Mouse (Mus musculus): Measurements from ENCODE around the gene Gm49361. TPM values are rescaled to one million over a fixed set of nuclear protein-coding genes. Genes with fewer than 3 reads are reported as not detected.
A peak's percentile ranks its signal among the peaks of the same experiment; 100 is the strongest.
"Not testable (repeated sequence)": the region's sequence is repeated elsewhere in the genome, so short reads cannot be mapped to it uniquely, and the experiment has no call there.

Gm49361 gene
- total and polyA plus RNA-seq, 3 experiments = not detected

DNA sequence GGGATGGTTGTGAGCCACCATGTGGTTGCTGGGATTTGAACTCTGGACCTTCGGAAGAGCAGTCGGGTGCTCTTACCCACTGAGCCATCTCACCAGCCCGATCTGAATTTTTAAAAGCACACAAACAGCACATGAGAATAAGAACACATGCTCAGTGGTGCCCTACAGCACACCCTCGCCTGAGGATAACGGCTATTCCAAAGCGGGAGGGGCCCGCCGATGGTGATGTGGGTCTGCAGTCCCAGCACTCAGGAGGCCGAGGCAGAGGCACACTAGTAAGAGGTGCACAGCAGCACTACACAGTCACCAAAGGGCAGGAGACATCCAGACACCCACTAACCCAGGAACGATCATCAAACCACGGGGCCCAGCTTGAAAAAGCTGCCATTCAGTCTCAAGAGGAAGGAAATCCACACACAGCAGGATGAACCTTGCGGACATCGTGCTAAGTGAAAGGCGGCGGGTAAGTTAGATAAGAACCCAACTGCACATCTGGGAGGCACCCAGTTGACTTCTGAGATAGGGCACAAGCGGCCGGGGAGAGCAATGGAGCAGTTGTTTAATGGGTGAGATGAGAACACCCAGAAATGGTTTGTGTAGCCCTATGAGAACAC lies 53.3 kb downstream of the Gm49361 start:
- peak; percentile 31 for DNase-seq (ENCODE audit: low spot score)

DNA sequence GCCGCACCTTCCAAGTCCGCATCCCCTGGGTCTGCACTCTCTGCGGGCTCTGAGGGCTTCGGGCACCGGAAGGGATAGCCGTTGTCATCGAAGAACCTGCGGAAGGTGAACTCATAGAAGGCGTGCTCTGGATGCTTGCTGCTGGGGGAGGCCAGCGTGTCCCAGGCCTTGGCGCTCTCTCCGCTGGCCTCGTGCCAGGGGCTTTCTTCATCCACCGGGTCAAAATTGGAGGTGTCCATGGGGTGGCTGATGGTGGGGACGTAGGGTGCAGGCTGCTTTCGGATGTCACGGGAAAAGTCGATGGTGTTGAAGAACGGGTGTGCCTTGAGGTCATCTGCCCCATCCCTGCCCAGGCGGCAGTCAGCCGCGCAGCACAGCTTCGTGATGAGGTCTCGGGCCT lies 54.6 kb downstream of the Gm49361 start:
- no peak for DNase-seq (ENCODE audit: low spot score)
- H3K4me3 ChIP-seq (ENCODE audit: low read depth, low read length) = 0 out of 2 replicates have a peak overlapping the region, but pooled peaks have one; percentile 1
- no peaks in the 10 kb centered on the region for H3K9me3 ChIP-seq (replicated peaks)
- TF ChIP-seq CTCF (IDR thresholded peaks at IDR 0.05; ENCODE audit: low read depth, low read length) (no peak), GATA1 (IDR thresholded peaks at IDR 0.05; ENCODE audit: borderline replicate concordance, low read length) (no peak), GATA2 (IDR thresholded peaks at IDR 0.05; ENCODE audit: borderline replicate concordance, low read depth, low read length) (no peak), POLR2AphosphoS5 (IDR thresholded peaks at IDR 0.05; ENCODE audit: insufficient replicate concordance, low read depth, low read length) (no peak)
- H3K27me3 ChIP-seq (ENCODE audit: insufficient read depth, low read length) = peaks cover 16% of the 10 kb centered on the region
- H3K36me3 ChIP-seq (replicated peaks) = peaks cover 2% of the 10 kb centered on the region
- H3K4me1 ChIP-seq (ENCODE audit: insufficient read depth, low read depth, low read length) = peaks cover 23% of the 10 kb centered on the region
- ATAC-seq (ENCODE audit: extremely low read depth, insufficient number of reproducible peaks, low FRiP score, poor library complexity, severe bottlenecking) = no peak

More for the DNA sequence above, 53.3 kb downstream of the Gm49361 start:
- H3K4me3 ChIP-seq (ENCODE audit: low read depth, low read length) = peak overlapping the region; percentile 44; the same call in 1 of the 2 replicates
- no peaks in the 10 kb centered on the region for H3K9me3 ChIP-seq (replicated peaks)
- TF ChIP-seq POLR2AphosphoS5 (IDR thresholded peaks at IDR 0.05; ENCODE audit: insufficient replicate concordance, low read depth, low read length) (no peak), GATA1 (IDR thresholded peaks at IDR 0.05; ENCODE audit: borderline replicate concordance, low read length) (no peak), CTCF (IDR thresholded peaks at IDR 0.05; ENCODE audit: low read depth, low read length) (no peak), TAL1 (conservative IDR thresholded peaks at IDR 0.05; ENCODE audit: low read depth, low read length) (no peak), GATA2 (IDR thresholded peaks at IDR 0.05; ENCODE audit: borderline replicate concordance, low read depth, low read length) (no peak)
- peaks cover 10% of the 10 kb centered on the region; the same call in 1 of the 2 replicates for H3K27me3 ChIP-seq (ENCODE audit: insufficient read depth, low read length)
- peaks cover 2% of the 10 kb centered on the region for H3K36me3 ChIP-seq (replicated peaks)
- H3K4me1 ChIP-seq (ENCODE audit: insufficient read depth, low read depth, low read length) = peaks cover 19% of the 10 kb centered on the region
- peak; percentile 83 for ATAC-seq (ENCODE audit: extremely low read depth, insufficient number of reproducible peaks, low FRiP score, poor library complexity, severe bottlenecking)

DNA sequence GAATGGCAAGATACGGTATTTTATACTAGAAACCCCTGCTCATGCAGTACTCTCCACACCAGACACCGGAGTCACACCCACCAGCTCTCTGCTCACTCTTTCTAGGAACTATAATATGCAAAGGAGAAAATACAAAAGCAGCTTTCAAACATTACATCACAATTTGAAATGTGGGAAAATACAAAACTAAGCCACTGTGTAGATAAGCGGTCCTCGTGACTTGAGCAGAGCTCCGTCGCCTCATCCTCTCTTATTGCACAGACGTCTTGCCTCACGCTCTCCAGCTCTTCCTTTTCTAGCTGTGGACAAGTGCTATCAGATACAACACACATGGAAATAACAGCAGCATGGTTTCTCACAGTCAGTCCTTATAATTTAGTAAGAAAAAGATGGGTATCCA lies 55.2 kb downstream of the Gm49361 start:
- H3K27me3 ChIP-seq (ENCODE audit: insufficient read depth, low read length) = peaks cover 16% of the 10 kb centered on the region
- DNase-seq (ENCODE audit: low spot score) (no peak), ATAC-seq (ENCODE audit: extremely low read depth, insufficient number of reproducible peaks, low FRiP score, poor library complexity, severe bottlenecking) (no peak)
- peaks cover 2% of the 10 kb centered on the region for H3K36me3 ChIP-seq (replicated peaks)
- H3K4me1 ChIP-seq (ENCODE audit: insufficient read depth, low read depth, low read length) = peaks cover 23% of the 10 kb centered on the region
- no peak for TF ChIP-seq POLR2AphosphoS5 (IDR thresholded peaks at IDR 0.05; ENCODE audit: insufficient replicate concordance, low read depth, low read length)
- no peak for TF ChIP-seq CTCF (IDR thresholded peaks at IDR 0.05; ENCODE audit: low read depth, low read length)
- no peak for TF ChIP-seq GATA1 (IDR thresholded peaks at IDR 0.05; ENCODE audit: borderline replicate concordance, low read length)
- no peak for TF ChIP-seq GATA2 (IDR thresholded peaks at IDR 0.05; ENCODE audit: borderline replicate concordance, low read depth, low read length)
- TF ChIP-seq TAL1 (conservative IDR thresholded peaks at IDR 0.05; ENCODE audit: low read depth, low read length) = no peak
- no peaks in the 10 kb centered on the region for H3K9me3 ChIP-seq (replicated peaks)
- no peak overlapping the region for H3K4me3 ChIP-seq (ENCODE audit: low read depth, low read length)

DNA sequence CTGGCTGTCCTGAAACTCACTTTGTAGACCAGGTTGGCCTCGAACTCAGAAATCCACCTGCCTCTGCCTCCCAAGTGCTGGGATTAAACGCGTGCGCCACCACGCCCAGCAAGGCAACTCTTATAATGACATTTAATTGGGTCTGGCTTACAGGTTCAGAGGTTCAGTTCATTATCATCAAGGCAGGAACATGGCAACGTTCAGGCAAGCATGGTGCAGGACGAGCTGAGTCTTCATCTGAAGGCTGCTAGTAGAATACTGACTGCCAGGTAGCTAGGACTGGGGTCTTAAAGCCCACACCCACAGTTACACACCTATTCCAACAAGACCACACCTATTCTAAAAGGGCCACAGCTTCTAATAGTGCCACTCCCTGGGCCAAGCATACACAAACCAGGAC lies 57.8 kb downstream of the Gm49361 start:
- peaks cover 19% of the 10 kb centered on the region for H3K4me1 ChIP-seq (ENCODE audit: insufficient read depth, low read depth, low read length)
- peaks cover 19% of the 10 kb centered on the region for H3K27me3 ChIP-seq (ENCODE audit: insufficient read depth, low read length)
- not testable (repeated sequence) for ATAC-seq (ENCODE audit: extremely low read depth, insufficient number of reproducible peaks, low FRiP score, poor library complexity, severe bottlenecking); DNase-seq (ENCODE audit: low spot score); H3K9me3 ChIP-seq (replicated peaks); H3K4me3 ChIP-seq (ENCODE audit: low read depth, low read length); H3K36me3 ChIP-seq (replicated peaks)

DNA sequence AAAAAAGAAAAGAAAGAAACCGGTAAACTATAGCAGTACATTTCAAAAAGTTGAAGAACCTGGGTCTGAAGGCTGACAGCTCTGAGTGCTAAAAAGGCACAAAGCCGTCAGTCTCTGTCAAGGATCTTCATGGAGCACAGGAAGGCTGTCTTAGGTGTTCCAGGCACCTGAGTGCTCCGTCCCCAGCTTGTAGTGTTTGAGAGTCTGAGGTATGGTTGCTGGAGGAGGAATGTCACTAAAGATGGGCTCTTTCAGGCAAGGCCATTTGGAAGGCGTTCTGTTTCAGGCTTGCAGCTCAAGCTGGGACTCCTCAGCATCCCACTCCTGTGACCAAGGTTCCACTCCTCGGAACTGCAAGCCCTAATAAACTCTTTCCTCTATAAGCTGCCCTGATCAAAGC lies 58.5 kb downstream of the Gm49361 start:
- DNase-seq (ENCODE audit: low spot score) = no peak
- no peak overlapping the region for H3K4me3 ChIP-seq (ENCODE audit: low read depth, low read length)
- no peaks in the 10 kb centered on the region for H3K9me3 ChIP-seq (replicated peaks)
- H3K36me3 ChIP-seq (replicated peaks) = peaks cover 2% of the 10 kb centered on the region
- TF ChIP-seq TAL1 (conservative IDR thresholded peaks at IDR 0.05; ENCODE audit: low read depth, low read length) = no peak
- no peak for TF ChIP-seq POLR2AphosphoS5 (IDR thresholded peaks at IDR 0.05; ENCODE audit: insufficient replicate concordance, low read depth, low read length)
- no peak for TF ChIP-seq CTCF (IDR thresholded peaks at IDR 0.05; ENCODE audit: low read depth, low read length)
- no peak for TF ChIP-seq GATA2 (IDR thresholded peaks at IDR 0.05; ENCODE audit: borderline replicate concordance, low read depth, low read length)
- TF ChIP-seq GATA1 (IDR thresholded peaks at IDR 0.05; ENCODE audit: borderline replicate concordance, low read length) = no peak
- H3K27me3 ChIP-seq (ENCODE audit: insufficient read depth, low read length) = peaks cover 19% of the 10 kb centered on the region
- ATAC-seq (ENCODE audit: extremely low read depth, insufficient number of reproducible peaks, low FRiP score, poor library complexity, severe bottlenecking) = no peak
- H3K4me1 ChIP-seq (ENCODE audit: insufficient read depth, low read depth, low read length) = peaks cover 14% of the 10 kb centered on the region

DNA sequence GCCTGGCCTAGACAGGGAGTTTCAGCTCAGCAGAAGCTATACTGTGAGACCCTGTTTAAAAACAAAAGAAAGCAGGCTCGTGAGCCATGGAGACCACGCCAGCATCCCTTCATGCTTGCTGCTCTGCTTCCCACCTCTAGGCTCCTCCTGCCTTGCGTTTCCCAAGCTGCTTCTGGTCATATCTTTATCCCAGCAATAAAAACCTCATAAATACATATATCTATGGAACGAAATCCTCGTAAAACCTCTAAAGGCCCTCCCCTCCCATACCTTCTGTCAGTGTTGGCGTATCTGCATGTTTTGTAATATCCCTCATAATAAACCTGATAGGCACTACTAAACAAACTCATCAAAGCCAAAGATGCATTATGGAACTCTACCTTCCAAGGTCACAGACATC lies 59.3 kb downstream of the Gm49361 start:
- Histone ChIP-seq H3K4me1 (ENCODE audit: insufficient read depth, low read depth, low read length) (peaks cover 9% of the 10 kb centered on the region), H3K36me3 (replicated peaks) (peaks cover 2% of the 10 kb centered on the region), H3K9me3 (replicated peaks) (no peaks in the 10 kb centered on the region), H3K4me3 (ENCODE audit: low read depth, low read length) (no peak overlapping the region), H3K27me3 (ENCODE audit: insufficient read depth, low read length) (peaks cover 19% of the 10 kb centered on the region)
- ATAC-seq (ENCODE audit: extremely low read depth, insufficient number of reproducible peaks, low FRiP score, poor library complexity, severe bottlenecking) (no peak), DNase-seq (ENCODE audit: low spot score) (no peak)
- no peak for TF ChIP-seq TAL1 (conservative IDR thresholded peaks at IDR 0.05; ENCODE audit: low read depth, low read length)
- no peak for TF ChIP-seq GATA1 (IDR thresholded peaks at IDR 0.05; ENCODE audit: borderline replicate concordance, low read length)
- no peak for TF ChIP-seq POLR2AphosphoS5 (IDR thresholded peaks at IDR 0.05; ENCODE audit: insufficient replicate concordance, low read depth, low read length)
- no peak for TF ChIP-seq CTCF (IDR thresholded peaks at IDR 0.05; ENCODE audit: low read depth, low read length)
- no peak for TF ChIP-seq GATA2 (IDR thresholded peaks at IDR 0.05; ENCODE audit: borderline replicate concordance, low read depth, low read length)

All from G1E (cell line).